ENCODE assay signal across 1 mouse cellular context in the genomic region with DNA sequence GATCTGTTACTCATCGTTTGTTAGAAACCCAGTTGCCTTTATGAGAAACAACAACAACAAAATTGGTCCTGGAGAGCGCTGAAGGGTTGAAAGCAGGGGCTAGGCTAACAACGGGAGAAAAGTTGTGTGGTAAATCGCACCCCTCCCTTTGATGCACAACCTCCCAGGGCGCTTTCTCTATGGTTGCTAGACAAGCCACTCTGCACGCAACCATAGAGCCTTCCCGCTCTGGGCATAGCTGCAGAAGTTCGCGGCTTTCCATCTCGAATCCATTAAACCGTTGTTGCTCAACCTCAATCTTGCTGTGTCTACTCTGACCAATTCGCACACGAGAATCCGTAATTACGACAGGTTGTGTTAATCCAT.
TF ChIP-seq lines count a peak whose summit lies in the region.

No protein-coding gene starts in this region.

TF ChIP-seq in CH12.LX, 34 proteins besides CTCF, POLR2A, EP300 and RAD21:
- TF ChIP-seq GABPA (IDR thresholded peaks at IDR 0.05; ENCODE audit: insufficient replicate concordance, low read depth, low read length) (no peak), BHLHE40 (IDR thresholded peaks at IDR 0.05; ENCODE audit: low read depth, low read length) (0 out of 2 replicates have a peak, but pooled peaks have one; percentile 3)
